Mouse (Mus musculus) thymus, adult 2 months (tissue): ENCODE data around the gene Zfp651.

Experiments used
- CTCF ChIP-seq: fragments of 200-500 bp; IDR thresholded peaks from 2 replicates; pipeline ENCODE4 v1.5.1; 2012; ENCODE audit warnings: mild to moderate bottlenecking, control low read depth, low read length, moderate library complexity, borderline replicate concordance; ENCODE audit not compliant: control insufficient read depth, poor library complexity, insufficient read depth; ENCODE audit errors: extremely low read depth
- POLR2A ChIP-seq: fragments of 200-500 bp; IDR thresholded peaks from 2 replicates; pipeline ENCODE4 v1.6.1; 2012; ENCODE audit warnings: mild to moderate bottlenecking, low read length, control low read depth, moderate library complexity; ENCODE audit not compliant: control insufficient read depth, poor library complexity, insufficient read depth; ENCODE audit errors: extremely low read depth

GRCm38 (mm10) chr9:121757432-121757831, 1.7 kb upstream of the Zfp651 start:
- TF ChIP-seq POLR2A (no peak), CTCF (no peak)
